Mouse (Mus musculus): ENCODE data around the gene Zfr. TPM values are rescaled to one million over a fixed set of nuclear protein-coding genes. Genes with fewer than 3 reads are reported as not detected.
A peak's percentile ranks its signal among the peaks of the same experiment; 100 is the strongest.

The Zfr gene
- total and polyA plus RNA-seq, 2 experiments from 2014 or later: 212 to 300 TPM

DNA sequence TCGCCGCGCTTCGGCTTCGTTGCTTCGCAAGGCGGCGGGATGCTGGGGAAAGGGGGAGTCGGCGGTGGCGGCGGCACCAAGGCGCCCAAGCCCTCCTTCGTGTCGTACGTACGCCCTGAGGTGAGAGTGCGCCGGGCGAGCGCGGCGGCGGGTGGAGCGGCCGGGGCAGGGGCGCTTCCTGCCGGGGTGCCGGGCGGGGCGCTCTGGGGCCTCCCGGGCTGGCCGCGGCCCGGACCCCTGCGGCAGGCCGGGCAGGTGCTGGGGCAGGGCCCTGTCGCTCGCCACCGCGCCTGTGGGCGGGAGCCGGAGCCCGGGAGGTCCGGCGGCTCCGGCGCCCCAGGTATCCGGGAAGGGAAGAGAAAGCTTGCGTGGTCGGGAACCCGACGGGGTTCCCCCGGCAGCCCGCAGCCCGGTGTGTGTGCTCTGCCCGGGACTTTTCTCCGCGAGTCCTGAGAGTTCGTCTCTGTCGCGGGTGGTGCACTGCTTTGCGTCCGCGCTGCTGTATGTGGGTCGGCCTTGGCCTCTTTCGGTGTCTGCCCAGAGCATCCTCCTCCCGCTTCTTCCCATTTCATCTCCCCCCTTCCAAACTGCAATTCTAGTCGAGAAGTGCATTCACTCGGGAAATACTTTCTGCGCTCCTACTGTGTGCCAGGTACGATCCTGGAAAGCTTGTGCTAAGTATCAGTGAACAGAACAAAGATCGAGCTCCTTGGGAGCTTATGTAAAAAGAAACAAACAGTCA is 87.7 kb downstream of the Zfr start:
- peak overlapping the region; percentile 94 for H3K4me3 ChIP-seq (ENCODE audit: low read depth, low read length)
- peak; percentile 80 for ATAC-seq (ENCODE audit: low FRiP score)
- H3K36me3 ChIP-seq (ENCODE audit: insufficient read depth, low read length): no peaks in the 10 kb centered on the region
- peaks cover 9% of the 10 kb centered on the region for H3K4me1 ChIP-seq (ENCODE audit: insufficient read depth, low read length)
- no peak for DNase-seq (ENCODE audit: low spot score)
- H3K9ac ChIP-seq (replicated peaks; ENCODE audit: low read length, poor library complexity, severe bottlenecking): peak overlapping the region; percentile 86
- no peaks in the 10 kb centered on the region for H3K9me3 ChIP-seq (ENCODE audit: low read length)
- no peak for TF ChIP-seq CTCF (IDR thresholded peaks at IDR 0.05)
- no peaks in the 10 kb centered on the region for H3K27me3 ChIP-seq (ENCODE audit: insufficient read depth, low read length)
- H3K4me2 ChIP-seq (ENCODE audit: low read depth, low read length, poor library complexity, severe bottlenecking): peak overlapping the region; percentile 63
- under 1% methylated on average over 57 of the region's 73 CpGs for WGBS
- peak overlapping the region; percentile 88 for H3K27ac ChIP-seq (ENCODE audit: low read depth, low read length)

DNA sequence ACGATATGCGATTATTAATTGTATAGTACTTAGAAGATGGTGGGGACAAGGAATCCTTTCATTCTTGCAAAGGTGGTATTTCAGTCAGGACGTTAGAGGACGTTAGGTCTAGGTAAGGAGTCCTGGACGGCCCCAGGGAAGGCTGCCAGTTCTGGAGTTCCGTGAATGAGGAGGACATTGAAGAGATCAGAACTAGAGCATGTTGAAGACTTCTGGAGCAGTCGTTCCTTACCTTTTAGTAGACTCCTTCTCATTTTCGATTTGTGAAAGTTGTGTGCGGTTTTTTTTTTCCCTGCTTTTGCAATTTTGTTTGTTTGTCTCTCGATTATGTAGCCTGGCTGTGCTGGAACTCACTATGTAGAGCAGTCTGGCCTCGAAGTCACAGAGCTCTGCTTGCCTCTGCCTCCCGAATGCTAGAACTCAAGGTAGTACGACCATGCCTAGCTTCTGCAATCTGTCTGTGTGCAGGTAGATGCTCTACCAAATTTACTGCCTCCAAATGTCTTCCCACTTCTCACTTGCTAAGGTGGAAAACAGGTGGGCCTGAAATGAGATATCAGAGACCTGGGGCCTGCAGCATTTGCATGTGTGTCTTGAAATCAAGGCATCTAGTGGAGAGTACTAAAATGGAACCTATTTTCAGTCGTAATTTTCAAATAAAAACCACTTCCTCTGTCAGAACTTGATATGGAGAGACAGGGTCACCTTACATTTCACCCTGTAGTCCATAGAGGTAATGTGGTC is 88.4 kb downstream of the Zfr start:
- ATAC-seq (ENCODE audit: low FRiP score) (no peak), DNase-seq (ENCODE audit: low spot score) (no peak)
- H3K27ac ChIP-seq (ENCODE audit: low read depth, low read length): no peak overlapping the region
- peak overlapping the region; percentile 63 for H3K4me2 ChIP-seq (ENCODE audit: low read depth, low read length, poor library complexity, severe bottlenecking)
- H3K36me3 ChIP-seq (ENCODE audit: insufficient read depth, low read length): no peaks in the 10 kb centered on the region
- no peak for TF ChIP-seq CTCF (IDR thresholded peaks at IDR 0.05)
- H3K4me1 ChIP-seq (ENCODE audit: insufficient read depth, low read length): peaks cover 9% of the 10 kb centered on the region
- H3K27me3 ChIP-seq (ENCODE audit: insufficient read depth, low read length): no peaks in the 10 kb centered on the region
- no peaks in the 10 kb centered on the region for H3K9me3 ChIP-seq (ENCODE audit: low read length)
- 37% methylated on average over 14 of the region's 14 CpGs for WGBS
- peak overlapping the region; percentile 94 for H3K4me3 ChIP-seq (ENCODE audit: low read depth, low read length)
- H3K9ac ChIP-seq (replicated peaks; ENCODE audit: low read length, poor library complexity, severe bottlenecking): peak overlapping the region; percentile 86

DNA sequence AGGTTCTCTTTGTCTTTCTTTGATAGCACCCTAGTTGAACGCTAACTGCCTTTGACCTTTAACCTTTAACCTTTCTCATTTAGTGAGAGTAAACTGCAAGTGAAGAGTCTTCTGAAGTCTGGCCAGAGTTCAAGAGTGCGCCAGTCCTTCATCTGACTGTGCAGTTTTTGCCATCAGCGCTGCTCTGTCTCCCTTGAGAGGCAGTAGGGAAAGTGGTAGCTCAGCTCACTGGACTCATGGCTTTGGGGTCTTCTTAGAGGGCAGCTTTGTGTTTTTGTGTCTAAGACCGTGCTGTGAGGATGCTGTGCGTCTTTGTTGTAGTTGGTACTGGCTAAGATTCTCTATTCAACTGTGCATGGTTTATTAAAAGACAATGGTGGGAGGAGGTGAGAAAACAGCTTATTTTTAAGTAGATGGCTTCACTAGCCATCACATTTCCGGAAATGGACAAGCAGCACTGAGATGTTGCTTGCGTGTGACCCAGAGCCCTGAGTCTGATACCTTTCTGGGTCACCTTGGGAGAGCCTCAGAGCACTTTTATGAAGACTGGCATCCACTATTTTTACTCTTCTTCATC is 89.1 kb downstream of the Zfr start:
- Histone ChIP-seq H3K36me3 (ENCODE audit: insufficient read depth, low read length) (no peaks in the 10 kb centered on the region), H3K27me3 (ENCODE audit: insufficient read depth, low read length) (no peaks in the 10 kb centered on the region), H3K4me3 (ENCODE audit: low read depth, low read length) (no peak overlapping the region; the same call in 1 of the 2 replicates), H3K4me1 (ENCODE audit: insufficient read depth, low read length) (peaks cover 9% of the 10 kb centered on the region), H3K9me3 (ENCODE audit: low read length) (no peaks in the 10 kb centered on the region), H3K27ac (ENCODE audit: low read depth, low read length) (no peak overlapping the region), H3K9ac (replicated peaks; ENCODE audit: low read length, poor library complexity, severe bottlenecking) (peak overlapping the region; percentile 86; the same call in 1 of the 2 replicates), H3K4me2 (ENCODE audit: low read depth, low read length, poor library complexity, severe bottlenecking) (peak overlapping the region; percentile 63)
- 44% methylated on average over 7 of the region's 7 CpGs for WGBS
- no peak for TF ChIP-seq CTCF (IDR thresholded peaks at IDR 0.05)
- DNase-seq (ENCODE audit: low spot score) (no peak), ATAC-seq (ENCODE audit: low FRiP score) (no peak)

DNA sequence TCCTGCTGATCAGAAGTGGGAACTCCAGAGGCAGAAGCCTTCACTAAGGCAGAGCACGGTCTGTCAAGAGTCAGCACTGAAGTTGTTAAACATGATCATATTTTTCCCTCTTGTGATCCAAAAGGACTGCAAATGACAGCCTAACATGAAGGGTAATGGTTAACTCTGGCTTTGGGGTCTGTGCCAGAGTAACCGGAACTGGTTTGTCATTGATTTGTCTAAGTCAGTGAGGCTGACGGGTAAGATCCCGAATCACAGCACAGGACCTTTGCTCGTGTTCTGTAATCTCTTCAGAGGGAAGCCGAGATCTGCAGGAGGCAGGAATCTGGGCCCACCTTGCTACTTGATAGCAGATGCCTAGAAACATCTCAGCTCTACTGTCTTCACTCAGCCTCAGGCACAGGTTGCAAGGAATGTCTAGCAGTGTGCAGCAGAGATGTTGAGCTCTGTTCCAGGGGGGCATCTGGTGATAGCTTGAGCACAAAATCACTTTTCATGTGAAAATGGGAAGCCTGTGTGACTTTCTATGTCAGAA is 90.0 kb downstream of the Zfr start:
- Histone ChIP-seq H3K27me3 (ENCODE audit: insufficient read depth, low read length) (no peaks in the 10 kb centered on the region), H3K9ac (replicated peaks; ENCODE audit: low read length, poor library complexity, severe bottlenecking) (no peak overlapping the region), H3K4me1 (ENCODE audit: insufficient read depth, low read length) (peaks cover 9% of the 10 kb centered on the region), H3K4me2 (ENCODE audit: low read depth, low read length, poor library complexity, severe bottlenecking) (no peak overlapping the region), H3K9me3 (ENCODE audit: low read length) (no peaks in the 10 kb centered on the region), H3K27ac (ENCODE audit: low read depth, low read length) (no peak overlapping the region), H3K4me3 (ENCODE audit: low read depth, low read length) (no peak overlapping the region), H3K36me3 (ENCODE audit: insufficient read depth, low read length) (no peaks in the 10 kb centered on the region)
- no peak for TF ChIP-seq CTCF (IDR thresholded peaks at IDR 0.05)
- WGBS: 70% methylated on average over 6 of the region's 6 CpGs
- ATAC-seq (ENCODE audit: low FRiP score) (no peak), DNase-seq (ENCODE audit: low spot score) (no peak)

DNA sequence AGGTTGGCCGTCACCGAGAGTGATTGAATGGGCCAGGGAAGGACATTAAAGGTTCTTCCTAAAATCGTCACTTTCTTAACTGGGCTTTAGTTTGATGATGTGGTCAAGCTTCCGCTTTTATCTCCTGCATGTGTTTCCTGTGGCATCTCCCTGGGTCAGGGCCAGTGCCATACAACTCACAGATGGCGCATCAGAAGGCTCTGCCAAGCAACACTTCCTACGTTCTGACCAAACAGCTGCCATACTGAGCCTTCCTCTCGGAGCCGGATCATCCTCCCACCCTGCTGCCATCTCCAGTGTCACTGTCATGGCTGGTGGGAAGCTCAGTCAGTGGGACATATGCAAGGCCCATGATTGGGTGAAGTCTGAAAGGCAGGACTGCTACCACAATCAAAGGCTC is 93.9 kb downstream of the Zfr start:
- no peak for TF ChIP-seq CTCF (IDR thresholded peaks at IDR 0.05)
- Histone ChIP-seq H3K27me3 (ENCODE audit: insufficient read depth, low read length) (no peaks in the 10 kb centered on the region), H3K9ac (replicated peaks; ENCODE audit: low read length, poor library complexity, severe bottlenecking) (no peak overlapping the region), H3K4me2 (ENCODE audit: low read depth, low read length, poor library complexity, severe bottlenecking) (no peak overlapping the region), H3K9me3 (ENCODE audit: low read length) (no peaks in the 10 kb centered on the region), H3K4me1 (ENCODE audit: insufficient read depth, low read length) (peaks cover 4% of the 10 kb centered on the region), H3K4me3 (ENCODE audit: low read depth, low read length) (no peak overlapping the region), H3K27ac (ENCODE audit: low read depth, low read length) (no peak overlapping the region), H3K36me3 (ENCODE audit: insufficient read depth, low read length) (no peaks in the 10 kb centered on the region)
- WGBS: 79% methylated on average over 8 of the region's 8 CpGs
- peak; percentile 69 for DNase-seq (ENCODE audit: low spot score)
- 0 out of 2 replicates have a peak, but pooled peaks have one; percentile 28 for ATAC-seq (ENCODE audit: low FRiP score)

All from midbrain, postnatal 0 days (tissue).